Mouse (Mus musculus) heart, embryonic 16.5 days (tissue): ENCODE measurements at regions not wholly inside any gene's neighbourhood (a gene's known extent, or its start where the extent isn't known, plus 50 kb on each side); places are given as distances from the start of the nearest gene placed in this dataset.

Experiments
- ATAC-seq: fragments of 200-750 bp; cut with Nextera tagmentation; replicated peaks from 2 replicates; pipeline ENCODE4 v1.8.0; 2017; ENCODE audit warnings: moderate number of reproducible peaks; ENCODE audit not compliant: insufficient read depth, low FRiP score; ENCODE audit errors: extremely low read depth
- H3K27ac ChIP-seq: fragments of 300-500 bp; sonication (generic); 2 replicates; pipeline ENCODE4 v1.5.1; 2014; ENCODE audit warnings: mild to moderate bottlenecking, low read length, control low read depth, moderate library complexity
- H3K27me3 ChIP-seq: fragments of 300-500 bp; sonication (generic); 2 replicates; pipeline ENCODE4 v1.6.1; 2014; ENCODE audit warnings: low read length, mixed read lengths; ENCODE audit not compliant: control insufficient read depth, insufficient read depth
- H3K36me3 ChIP-seq: fragments of 300-500 bp; sonication (generic); 2 replicates; pipeline ENCODE4 v1.6.1; 2014; ENCODE audit not compliant: control insufficient read depth, insufficient read depth
- H3K4me1 ChIP-seq: fragments of 300-500 bp; sonication (generic); 2 replicates; pipeline ENCODE4 v1.6.1; 2014; ENCODE audit warnings: low read length, mixed read lengths; ENCODE audit not compliant: control insufficient read depth, insufficient read depth
- H3K4me2 ChIP-seq: fragments of 300-500 bp; sonication (generic); 2 replicates; pipeline ENCODE4 v1.6.1; 2014; ENCODE audit warnings: low read depth, mild to moderate bottlenecking, control low read depth, low read length
- H3K4me3 ChIP-seq: fragments of 300-500 bp; sonication (generic); 2 replicates; pipeline ENCODE4 v1.5.1; 2014; ENCODE audit warnings: mild to moderate bottlenecking, control low read depth, low read length
- H3K9ac ChIP-seq: fragments of 300-500 bp; sonication (generic); 2 replicates; pipeline ENCODE4 v1.6.1; 2014; ENCODE audit warnings: low read length, control low read depth
- H3K9me3 ChIP-seq: fragments of 300-500 bp; sonication (generic); replicated peaks from 2 replicates; pipeline ENCODE4 v1.6.1; 2016; ENCODE audit warnings: low read length; ENCODE audit not compliant: control insufficient read depth
- WGBS: fragments of 180-500 bp; shearing (Covaris S2); extraction: QIAGEN DNeasy Blood & Tissue Kit; methylation state at CpG from one replicate; pipeline ENCODE4 v1.1.7; 2014; 5-methylcytosine and 5-hydroxymethylcytosine counted together

GRCm38 (mm10) chr10:110571179-110571578, 115.2 kb upstream of the Nav3 start:
- no peaks in the 10 kb centered on the region for H3K9me3 ChIP-seq
- H3K4me3 ChIP-seq: no peak overlapping the region
- no peak for ATAC-seq
- no peaks in the 10 kb centered on the region for H3K36me3 ChIP-seq
- 0 out of 2 replicates have a peak, but pooled peaks cover 2% of the 10 kb centered on the region for H3K4me1 ChIP-seq
- no peak overlapping the region for H3K4me2 ChIP-seq
- H3K9ac ChIP-seq: no peak overlapping the region
- peak overlapping the region; percentile 7; the same call in 1 of the 2 replicates for H3K27ac ChIP-seq
- no peaks in the 10 kb centered on the region for H3K27me3 ChIP-seq
- WGBS: 52% methylated on average over 4 of the region's 4 CpGs

- 0 out of 2 replicates have a peak, but pooled peaks have one; percentile 55 for ATAC-seq
- Histone ChIP-seq H3K27me3 (no peaks in the 10 kb centered on the region), H3K4me3 (no peak overlapping the region), H3K27ac (no peak overlapping the region), H3K9me3 (no peaks in the 10 kb centered on the region), H3K9ac (no peak overlapping the region), H3K4me2 (no peak overlapping the region), H3K36me3 (no peaks in the 10 kb centered on the region), H3K4me1 (0 out of 2 replicates have a peak, but pooled peaks cover 2% of the 10 kb centered on the region)
- WGBS: 31% methylated on average over 7 of the region's 7 CpGs
These were observed 117.5 kb upstream of the Nav3 start for GRCm38 (mm10) chr10:110573530-110573929.

- WGBS: 48% methylated on average over 8 of the region's 8 CpGs
- no peak overlapping the region for H3K4me3 ChIP-seq
- no peaks in the 10 kb centered on the region for H3K27me3 ChIP-seq
- H3K9me3 ChIP-seq: no peaks in the 10 kb centered on the region
- no peaks in the 10 kb centered on the region for H3K36me3 ChIP-seq
- no peak for ATAC-seq
- no peak overlapping the region for H3K9ac ChIP-seq
- no peak overlapping the region for H3K4me2 ChIP-seq
- no peak overlapping the region for H3K27ac ChIP-seq
- H3K4me1 ChIP-seq: no peaks in the 10 kb centered on the region
These were observed 130.0 kb upstream of the Nav3 start for GRCm38 (mm10) chr10:110586029-110586428.

GRCm38 (mm10) chr10:110586507-110586906, 130.5 kb upstream of the Nav3 start:
- Histone ChIP-seq H3K4me2 (no peak overlapping the region), H3K27ac (no peak overlapping the region), H3K9ac (no peak overlapping the region), H3K4me1 (no peaks in the 10 kb centered on the region), H3K27me3 (no peaks in the 10 kb centered on the region), H3K36me3 (no peaks in the 10 kb centered on the region), H3K9me3 (no peaks in the 10 kb centered on the region), H3K4me3 (no peak overlapping the region)
- ATAC-seq: no peak
- 50% methylated on average over 6 of the region's 6 CpGs for WGBS

GRCm38 (mm10) chr10:110587529-110587928, 131.5 kb upstream of the Nav3 start:
- no peak overlapping the region for H3K9ac ChIP-seq
- peak; percentile 23 for ATAC-seq
- H3K4me1 ChIP-seq: no peaks in the 10 kb centered on the region
- no peak overlapping the region for H3K4me3 ChIP-seq
- H3K27ac ChIP-seq: no peak overlapping the region
- WGBS: 60% methylated on average over 13 of the region's 13 CpGs
- no peaks in the 10 kb centered on the region for H3K36me3 ChIP-seq
- H3K4me2 ChIP-seq: no peak overlapping the region
- H3K27me3 ChIP-seq: no peaks in the 10 kb centered on the region
- no peaks in the 10 kb centered on the region for H3K9me3 ChIP-seq

GRCm38 (mm10) chr10:110600352-110600853, 144.4 kb upstream of the Nav3 start:
- peak; percentile 49; the same call in 1 of the 2 replicates for ATAC-seq
- H3K9me3 ChIP-seq: no peaks in the 10 kb centered on the region; the same call in 1 of the 2 replicates

GRCm38 (mm10) chr10:110610336-110610735, 134.9 kb upstream of the E2f7 start:
- H3K27ac ChIP-seq: no peak overlapping the region
- H3K4me1 ChIP-seq: no peaks in the 10 kb centered on the region
- peaks cover 6% of the 10 kb centered on the region; the same call in 1 of the 2 replicates for H3K36me3 ChIP-seq
- peaks cover 9% of the 10 kb centered on the region for H3K9me3 ChIP-seq
- no peak for ATAC-seq
- H3K4me3 ChIP-seq: no peak overlapping the region
- H3K27me3 ChIP-seq: no peaks in the 10 kb centered on the region
- no peak overlapping the region for H3K4me2 ChIP-seq
- WGBS: 85% methylated on average over 9 of the region's 9 CpGs
- no peak overlapping the region for H3K9ac ChIP-seq

More at GRCm38 (mm10) chr10:110600352-110600853, 144.4 kb upstream of the Nav3 start:
- no peaks in the 10 kb centered on the region for H3K27me3 ChIP-seq
- peak overlapping the region; percentile 58 for H3K27ac ChIP-seq
- WGBS: 57% methylated on average over 11 of the region's 11 CpGs
- H3K4me1 ChIP-seq: no peaks in the 10 kb centered on the region
- no peaks in the 10 kb centered on the region for H3K36me3 ChIP-seq
- no peak overlapping the region for H3K9ac ChIP-seq
- 0 out of 2 replicates have a peak overlapping the region, but pooled peaks have one; percentile 1 for H3K4me2 ChIP-seq
- H3K4me3 ChIP-seq: no peak overlapping the region

- WGBS: 15% methylated on average over 1 of the region's 1 CpGs
- no peak for ATAC-seq
- peaks cover 6% of the 10 kb centered on the region; the same call in 1 of the 2 replicates for H3K36me3 ChIP-seq
- H3K27me3 ChIP-seq: no peaks in the 10 kb centered on the region
- H3K9ac ChIP-seq: no peak overlapping the region
- no peaks in the 10 kb centered on the region for H3K4me1 ChIP-seq
- peaks cover 9% of the 10 kb centered on the region for H3K9me3 ChIP-seq
- no peak overlapping the region for H3K27ac ChIP-seq
- no peak overlapping the region for H3K4me3 ChIP-seq
- no peak overlapping the region for H3K4me2 ChIP-seq
These were observed 128.2 kb upstream of the E2f7 start for GRCm38 (mm10) chr10:110617004-110617403.

- WGBS: 75% methylated on average over 7 of the region's 7 CpGs
- no peak overlapping the region for H3K4me3 ChIP-seq
- no peak overlapping the region for H3K4me2 ChIP-seq
- H3K4me1 ChIP-seq: no peaks in the 10 kb centered on the region
- H3K36me3 ChIP-seq: 0 out of 2 replicates have a peak, but pooled peaks cover under 1% of the 10 kb centered on the region
- H3K27ac ChIP-seq: no peak overlapping the region
- H3K9ac ChIP-seq: no peak overlapping the region
- H3K9me3 ChIP-seq: peaks cover 2% of the 10 kb centered on the region
- no peak for ATAC-seq
- no peaks in the 10 kb centered on the region for H3K27me3 ChIP-seq
These were observed 126.0 kb upstream of the E2f7 start for GRCm38 (mm10) chr10:110619193-110619592.
